8 mouse cellular contexts compared by ENCODE assay signal in the genomic region with DNA sequence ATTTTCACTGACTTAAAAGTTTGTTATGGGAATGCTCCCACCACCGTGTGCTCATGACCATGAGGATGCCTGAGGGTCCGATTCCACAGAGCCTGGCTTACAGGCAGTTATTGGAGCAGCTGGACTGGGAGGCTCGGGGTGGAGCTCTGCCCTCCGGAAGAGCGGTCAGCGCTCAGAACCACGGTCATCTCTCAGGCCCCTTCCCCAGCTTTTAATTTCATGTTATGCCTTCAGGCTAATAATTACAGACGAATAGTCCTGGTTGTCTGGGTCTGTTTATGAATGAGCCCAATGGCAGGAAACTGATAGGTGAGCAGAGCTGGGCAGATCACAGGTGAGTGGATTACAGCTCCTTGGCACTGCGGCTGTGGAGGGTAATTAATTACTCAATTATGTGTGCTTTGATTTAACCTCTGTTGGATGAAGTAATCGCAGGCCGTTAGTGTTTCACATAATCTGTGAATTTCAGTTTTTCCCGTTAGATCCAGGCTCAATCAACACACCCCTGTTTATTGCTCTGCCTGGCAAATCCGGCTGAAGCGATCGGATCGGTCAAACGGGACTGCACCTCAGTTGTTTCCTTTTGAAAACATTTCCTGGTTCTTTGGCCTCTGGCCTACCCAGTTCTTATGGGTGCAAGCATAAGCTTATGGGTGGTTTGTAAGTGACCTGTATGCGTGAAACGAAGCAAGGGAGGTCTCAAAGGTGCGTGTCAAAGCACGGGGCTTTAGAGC. TPM values are rescaled to one million over a fixed set of nuclear protein-coding genes. Genes with fewer than 3 reads are reported as not detected.
DNase-seq lines count a peak whose midpoint lies in the region; ATAC-seq lines count a peak whose summit lies in the region.

No protein-coding gene starts in this region.

- no peaks in the 10 kb centered on the region for H3K27me3 ChIP-seq in forebrain, embryonic 14.5 days (replicated peaks; ENCODE audit: control insufficient read depth, insufficient read depth, low read length)
- no peaks in the 10 kb centered on the region for H3K27me3 ChIP-seq in limb, embryonic 12.5 days

- 0 out of 2 replicates have a peak, but pooled peaks cover 6% of the 10 kb centered on the region for H3K36me3 ChIP-seq in forebrain, embryonic 14.5 days (ENCODE audit: control insufficient read depth, insufficient read depth, low read length)
- H3K36me3 ChIP-seq in limb, embryonic 12.5 days, result peaks cover 12% of the 10 kb centered on the region; the same call in 1 of the 2 replicates

- 4% methylated on average over 21 of the region's 21 CpGs for WGBS in forebrain, embryonic 14.5 days
- WGBS in limb, embryonic 12.5 days, result 2% methylated on average over 21 of the region's 21 CpGs

- 0 out of 2 replicates have a peak, but pooled peaks have one; percentile 0 for ATAC-seq in forebrain, embryonic 14.5 days
- ATAC-seq in limb, embryonic 12.5 days (ENCODE audit: insufficient number of reproducible peaks, insufficient read depth, low FRiP score, low TSS enrichment, low read depth), result peak; percentile 34; the same call in 1 of the 2 replicates

- peaks cover 14% of the 10 kb centered on the region for H3K4me1 ChIP-seq in forebrain, embryonic 14.5 days (ENCODE audit: control insufficient read depth, insufficient read depth, low read length)
- H3K4me1 ChIP-seq in limb, embryonic 12.5 days (replicated peaks), result peaks cover 27% of the 10 kb centered on the region

- H3K9ac ChIP-seq in forebrain, embryonic 14.5 days (ENCODE audit: low read length), result peak overlapping the region; percentile 97
- H3K9ac ChIP-seq in limb, embryonic 12.5 days (replicated peaks), result peak overlapping the region; percentile 99

- H3K27ac ChIP-seq in forebrain, embryonic 14.5 days (ENCODE audit: low read depth, low read length), result peak overlapping the region; percentile 75
- H3K27ac ChIP-seq in limb, embryonic 12.5 days, result peak overlapping the region; percentile 100

- H3K9me3 ChIP-seq in forebrain, embryonic 14.5 days (replicated peaks; ENCODE audit: control insufficient read depth, low read length), result no peaks in the 10 kb centered on the region
- H3K9me3 ChIP-seq in limb, embryonic 12.5 days, result no peaks in the 10 kb centered on the region

- H3K4me3 ChIP-seq in forebrain, embryonic 14.5 days (ENCODE audit: low read depth, low read length), result peak overlapping the region; percentile 77
- H3K4me3 ChIP-seq in limb, embryonic 12.5 days (replicated peaks), result peak overlapping the region; percentile 81

- peak; percentile 35 for DNase-seq in cerebellum, adult 9-10 months
- no peak for DNase-seq in cerebellum, adult 11 months
- peak; percentile 63 for DNase-seq in 416B (ENCODE audit: low read depth)
- DNase-seq in forebrain, embryonic 14.5 days (ENCODE audit: low spot score), result peak; percentile 46
- peak; percentile 66 for DNase-seq in retina, embryonic 14.5 days (ENCODE audit: low spot score)
- no peak for DNase-seq in thymus, postnatal 36 days
- no peak for DNase-seq in right cerebral cortex, postnatal 25 days

- H3K4me2 ChIP-seq in forebrain, embryonic 14.5 days (ENCODE audit: low read length), result peak overlapping the region; percentile 77
- peak overlapping the region; percentile 82 for H3K4me2 ChIP-seq in limb, embryonic 12.5 days

RNA-seq across cellular contexts. Expression of a gene that starts 3.4 kb away (rescaled TPM):
- 35.5 and 38.9 TPM in 2 replicates for polyA plus RNA-seq in forebrain, embryonic 14.5 days (2014; fragmentation: Nextera tagmentation; extraction: Ambion mirVana)
- 103 and 105 TPM in 2 replicates for polyA plus RNA-seq in limb, embryonic 12.5 days (2016; fragmentation: Nextera tagmentation; extraction: Ambion mirVana)

RNA-seq across cellular contexts. Expression of a gene that starts 48.4 kb away (rescaled TPM):
- 38.0 and 40.3 TPM in 2 replicates for polyA plus RNA-seq in forebrain, embryonic 14.5 days (2014; fragmentation: Nextera tagmentation; extraction: Ambion mirVana)
- 45.7 and 45.8 TPM in 2 replicates for polyA plus RNA-seq in limb, embryonic 12.5 days (2016; fragmentation: Nextera tagmentation; extraction: Ambion mirVana)

Comparison
In these comparisons a context has a peak if more than half of its experiments do, and no peak if none do; other contexts are left out.
1. DNase-seq: peak in cerebellum, adult 9-10 months (single experiment), 416B (single experiment), forebrain, embryonic 14.5 days (single experiment) and retina, embryonic 14.5 days (single experiment); none in cerebellum, adult 11 months (single experiment), thymus, postnatal 36 days (0 of 2) and right cerebral cortex, postnatal 25 days (single experiment).